Mouse (Mus musculus) ES-Bruce4 (cell line): ENCODE measurements at regions not wholly inside any gene's neighbourhood (a gene's known extent, or its start where the extent isn't known, plus 50 kb on each side); places are given as distances from the start of the nearest gene placed in this dataset.

Source experiments
- CTCF ChIP-seq: IDR thresholded peaks from one replicate; pipeline ENCODE4 v1.8.1; 2011; ENCODE audit warnings: low read depth, low read length
- EP300 ChIP-seq: IDR thresholded peaks from 2 replicates; pipeline ENCODE4 v1.6.1; 2011; ENCODE audit warnings: low read depth, low read length; ENCODE audit not compliant: insufficient read depth
- POLR2A ChIP-seq: IDR thresholded peaks from one replicate; pipeline ENCODE4 v1.8.1; 2011; ENCODE audit warnings: low read length; ENCODE audit not compliant: insufficient read depth

- TF ChIP-seq EP300 (no peak), CTCF (no peak), POLR2A (no peak)
Observed at GRCm38 (mm10) chr4:91144666-91145065, 255.9 kb downstream of the Elavl2 start.
